ENCODE assay signal across 9 mouse cellular contexts in genomic region chr10:120417488-120418118, GRCm38 (mm10). TPM values are rescaled to one million over a fixed set of nuclear protein-coding genes. Genes with fewer than 3 reads are reported as not detected.
DNase-seq lines count a peak whose midpoint lies in the region; ATAC-seq lines count a peak whose summit lies in the region.
"Had no signal": no experiment of that assay in that cellular context is flagged by ENCODE, and none has a peak within 500 bp of the region (broad histone marks: within the 10 kb centered on the region; RNA-seq: fewer than 3 reads in every experiment).

No protein-coding gene starts in this region.

- H3K9me3 ChIP-seq in heart, embryonic 10.5 days, result no peaks in the 10 kb centered on the region
- no peaks in the 10 kb centered on the region for H3K9me3 ChIP-seq in forebrain, embryonic 13.5 days (replicated peaks)

- ATAC-seq in forebrain, embryonic 13.5 days, result peak; percentile 60

- H3K4me3 ChIP-seq in heart, embryonic 10.5 days, result peak overlapping the region; percentile 22
- H3K4me3 ChIP-seq in forebrain, embryonic 13.5 days, result no peak overlapping the region

- intact Hi-C loops in heart, postnatal 10 days (cut with DNase I), result no loop called here

- no peak overlapping the region; the same call in 1 of the 2 replicates for H3K9ac ChIP-seq in forebrain, embryonic 13.5 days

- 7% methylated on average over 7 of the region's 7 CpGs for WGBS in heart, embryonic 10.5 days
- 3% methylated on average over 7 of the region's 7 CpGs for WGBS in forebrain, embryonic 13.5 days

- DNase-seq in heart, embryonic 10.5 days (ENCODE audit: low spot score), result no peak
- DNase-seq in heart, postnatal 10 days, result no peak
- peak; percentile 74 to 83 for DNase-seq in kidney, postnatal 25 days
- DNase-seq in neural tube, embryonic 10.5 days (ENCODE audit: extremely low spot score, low spot score), result peak; percentile 71
- DNase-seq in layer of hippocampus, postnatal 14 days (ENCODE audit: low spot score in 2 of 2), result no peak
- no peak for DNase-seq in frontal cortex, postnatal 36 days (ENCODE audit: low spot score in 2 of 2)
- no peak for DNase-seq in cerebellum, postnatal 14 days
- DNase-seq: B cell, adult 2 months had no signal

- H3K4me1 ChIP-seq in heart, embryonic 10.5 days, result peaks cover 61% of the 10 kb centered on the region
- H3K4me1 ChIP-seq in forebrain, embryonic 13.5 days, result peaks cover 81% of the 10 kb centered on the region

- no peaks in the 10 kb centered on the region for H3K27me3 ChIP-seq in heart, embryonic 10.5 days (ENCODE audit: insufficient read depth, poor library complexity, severe bottlenecking)
- H3K27me3 ChIP-seq in forebrain, embryonic 13.5 days, result no peaks in the 10 kb centered on the region

- peak overlapping the region; percentile 45 for H3K4me2 ChIP-seq in forebrain, embryonic 13.5 days

- H3K27ac ChIP-seq in heart, embryonic 10.5 days, result peak overlapping the region; percentile 87
- peak overlapping the region; percentile 82 for H3K27ac ChIP-seq in forebrain, embryonic 13.5 days

- peaks cover 33% of the 10 kb centered on the region for H3K36me3 ChIP-seq in heart, embryonic 10.5 days
- H3K36me3 ChIP-seq in forebrain, embryonic 13.5 days (ENCODE audit: poor library complexity, severe bottlenecking), result no peaks in the 10 kb centered on the region

RNA-seq across cellular contexts. Expression of gene Hmga2, which starts 58.7 kb away (rescaled TPM):
- polyA plus RNA-seq in heart, embryonic 10.5 days (2016; fragmentation: Nextera tagmentation; extraction: Ambion mirVana), result 33.2 and 82.1 TPM in 2 replicates
- under 1 TPM; 0.26 to 0.30 TPM for total RNA-seq in heart, postnatal 10 days (2021)
- polyA plus RNA-seq in forebrain, embryonic 13.5 days (2015; fragmentation: Nextera tagmentation; extraction: Ambion mirVana), result 12.1 and 15.1 TPM in 2 replicates
- total RNA-seq in layer of hippocampus, postnatal 14 days (2021), result under 1 TPM; 0.10 to 0.12 TPM

Comparison
In these comparisons a context has a peak if more than half of its experiments do, and no peak if none do; other contexts are left out.
1. DNase-seq: peak in kidney, postnatal 25 days (2 of 2) and neural tube, embryonic 10.5 days (single experiment); none in heart, embryonic 10.5 days (single experiment), heart, postnatal 10 days (0 of 2), layer of hippocampus, postnatal 14 days (0 of 2), frontal cortex, postnatal 36 days (0 of 2) and cerebellum, postnatal 14 days (0 of 2).